In the genomic region with DNA sequence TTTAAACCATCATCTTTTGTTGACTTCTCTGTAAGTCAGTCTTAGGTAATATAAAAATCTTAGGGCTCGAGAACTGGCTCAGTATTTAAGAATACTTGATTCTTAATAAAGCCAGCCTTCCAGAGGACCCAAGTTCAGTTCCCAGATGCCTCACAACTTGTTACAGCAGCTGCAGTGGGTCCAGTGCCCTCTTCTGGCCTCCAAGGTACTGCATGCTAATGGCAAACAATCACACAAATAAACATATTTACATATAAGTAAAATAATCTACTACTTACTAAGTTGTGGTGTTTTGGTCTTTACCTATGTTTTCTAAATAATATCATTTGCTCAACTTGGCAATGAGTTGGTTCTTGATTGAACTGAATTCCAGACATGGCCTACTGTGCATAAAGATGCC, we compare ENCODE assay signal across 9 mouse cellular contexts. TPM values are rescaled to one million over a fixed set of nuclear protein-coding genes. Genes with fewer than 3 reads are reported as not detected.
DNase-seq lines count a peak whose midpoint lies in the region; TF ChIP-seq lines count a peak whose summit lies in the region.
"Had no signal": no experiment of that assay in that cellular context is flagged by ENCODE, and none has a peak within 500 bp of the region (broad histone marks: within the 10 kb centered on the region; RNA-seq: fewer than 3 reads in every experiment).

No protein-coding gene starts in this region.

- H3K4me3 ChIP-seq in bone marrow, adult 2 months (replicated peaks; ENCODE audit: control insufficient read depth, low read depth, low read length), result no peak overlapping the region

- 83% methylated on average over 1 of the region's 1 CpGs for WGBS in bone marrow, adult 2 months

- DNase-seq in kidney, postnatal 10 days, result peak; percentile 15
- no peak for DNase-seq in kidney, postnatal 14 days
- DNase-seq in induced T-regulatory cell, adult 2 months (ENCODE audit: low read depth), result peak; percentile 63
- DNase-seq in natural killer cell, adult 2 months (ENCODE audit: low spot score in 2 of 2), result peak; percentile 11 to 40
- DNase-seq in gastrocnemius, postnatal 4 days (ENCODE audit: low spot score in 2 of 2), result no peak
- no peak for DNase-seq in layer of hippocampus, postnatal 14 days (ENCODE audit: low spot score in 2 of 2)
- DNase-seq in right cerebral cortex, postnatal 10 days (ENCODE audit: low spot score in 2 of 2), result no peak

- TF ChIP-seq CTCF in bone marrow, adult 2 months (IDR thresholded peaks at IDR 0.05; ENCODE audit: control insufficient read depth, insufficient read depth, low read length), result peak; percentile 49

- H3K27ac ChIP-seq in bone marrow, adult 2 months (ENCODE audit: control insufficient read depth, insufficient read depth, low read depth, low read length, poor library complexity), result no peak overlapping the region

- no peak for TF ChIP-seq POLR2A in bone marrow, adult 2 months (IDR thresholded peaks at IDR 0.05; ENCODE audit: borderline replicate concordance, control insufficient read depth, low read depth, low read length)

- H3K4me1 ChIP-seq in bone marrow, adult 2 months (ENCODE audit: control insufficient read depth, insufficient read depth, low read length), result no peaks in the 10 kb centered on the region; the same call in 1 of the 2 replicates

RNA-seq across cellular contexts. Expression of a gene that starts 1.2 kb away (rescaled TPM):
- polyA plus RNA-seq in bone marrow, adult 2 months (2011; ENCODE audit: insufficient read depth, insufficient read length, low replicate concordance, missing spikeins), result 14.7 and 33.9 TPM in 2 replicates
- 10 to 100 TPM; 28.6 to 32.6 TPM for total RNA-seq in gastrocnemius, postnatal 4 days (2021)
- total RNA-seq in layer of hippocampus, postnatal 14 days (2021), result 10 to 100 TPM; 27.0 to 29.5 TPM

RNA-seq across cellular contexts. Expression of a gene that starts 4.3 kb away (rescaled TPM):
- polyA plus RNA-seq in bone marrow, adult 2 months (2011; ENCODE audit: insufficient read depth, insufficient read length, low replicate concordance, missing spikeins), result 2.2 and 2.6 TPM in 2 replicates
- total RNA-seq in gastrocnemius, postnatal 4 days (2021), result 1 to 10 TPM; 6.7 to 7.3 TPM
- total RNA-seq in layer of hippocampus, postnatal 14 days (2021), result 10 to 100 TPM; 12.1 to 13.5 TPM

RNA-seq across cellular contexts. Expression of a gene that starts 53.8 kb away (rescaled TPM):
- polyA plus RNA-seq in bone marrow, adult 2 months (2011; ENCODE audit: insufficient read depth, insufficient read length, low replicate concordance, missing spikeins), result not detected in 2 replicates
- total RNA-seq in gastrocnemius, postnatal 4 days (2021), result not detected
- total RNA-seq in layer of hippocampus, postnatal 14 days (2021), result not detected
- polyA plus RNA-seq: embryonic facial prominence, embryonic 11.5 days had no signal

Comparison
In these comparisons a context has a peak if more than half of its experiments do, and no peak if none do; other contexts are left out.
1. DNase-seq: peak in kidney, postnatal 10 days (single experiment), induced T-regulatory cell, adult 2 months (single experiment) and natural killer cell, adult 2 months (2 of 2); none in kidney, postnatal 14 days (single experiment), gastrocnemius, postnatal 4 days (0 of 2), layer of hippocampus, postnatal 14 days (0 of 2) and right cerebral cortex, postnatal 10 days (0 of 2).